Mouse (Mus musculus): ENCODE measurements around the gene Olfr847. TPM values are rescaled to one million over a fixed set of nuclear protein-coding genes. Genes with fewer than 3 reads are reported as not detected.

The Olfr847 gene
- not detected for total RNA-seq (2022)

- no peak for DNase-seq
Observed at GRCm38 (mm10) chr9:19378569-19378968, at the start of gene Olfr847. Gene Olfr847 (minus strand): TSS chr9:19378669.

DNA sequence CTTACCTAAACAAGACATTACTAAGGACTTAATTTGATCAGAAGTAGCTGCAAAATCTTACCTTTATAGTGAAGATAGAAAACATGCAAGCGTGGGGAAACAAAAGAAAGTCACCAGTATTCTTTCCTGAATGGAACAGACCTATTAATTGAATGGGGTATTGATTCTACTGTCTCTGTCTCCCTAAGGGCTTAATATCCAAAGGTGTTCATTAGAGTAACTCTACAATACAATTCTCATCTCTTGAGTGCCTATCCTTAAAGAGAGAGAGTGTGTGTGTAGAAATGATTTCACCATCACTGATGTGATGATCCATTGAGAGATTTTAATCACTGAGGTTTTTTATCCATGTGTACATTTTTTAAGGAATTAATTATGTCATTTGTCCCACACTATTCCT lies 14.6 kb downstream of the Olfr847 start, which contains the start of gene Olfr846:
Gene Olfr846, minus strand, starts transcription at position 101 of the 400 bp plus-strand sequence.
- no peak for DNase-seq

DNA sequence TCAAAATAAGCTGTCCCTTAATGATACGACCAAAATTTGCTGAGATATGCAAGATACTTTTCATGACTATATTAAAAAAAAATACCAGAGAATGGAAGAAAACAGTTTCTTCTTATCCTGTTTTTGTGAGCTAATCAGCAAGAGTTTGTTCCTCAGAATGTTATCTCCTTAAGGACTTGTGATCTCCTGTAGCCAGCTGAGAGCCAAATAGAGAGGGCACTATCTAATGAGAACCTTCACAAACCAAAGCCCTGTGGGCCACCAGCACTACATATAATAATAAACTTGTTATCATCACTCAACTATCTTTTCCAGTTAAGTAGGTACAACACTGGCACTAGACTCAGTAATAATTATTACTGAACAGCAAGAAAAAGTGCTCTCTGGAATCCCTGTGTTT lies 42.3 kb downstream of the Olfr847 start, which contains the start of gene Olfr845:
Gene Olfr845, plus strand, starts transcription at position 301 of the 400 bp plus-strand sequence.
- DNase-seq, result no peak

Other genes starting within 250 kb of the Olfr847 start
- gene Olfr837, start 242.4 kb downstream of the Olfr847 start, total RNA-seq (2022), result not detected
- gene Olfr839-ps1, start 201.4 kb downstream of the Olfr847 start, total RNA-seq (2022), result not detected
- not detected for gene Olfr843, start 126.7 kb downstream of the Olfr847 start, total RNA-seq (2022)
- gene Olfr844, start 62.3 kb downstream of the Olfr847 start, total RNA-seq (2022), result not detected
- not detected for gene Olfr845, start 42.2 kb downstream of the Olfr847 start, total RNA-seq (2022)
- not detected for gene Olfr846, start 14.7 kb downstream of the Olfr847 start, total RNA-seq (2022)
- not detected for gene Olfr849, start 61.6 kb upstream of the Olfr847 start, total RNA-seq (2022)
- not detected for gene Olfr850, start 99.6 kb upstream of the Olfr847 start, total RNA-seq (2022)
- not detected for gene Olfr851, start 114.6 kb upstream of the Olfr847 start, total RNA-seq (2022)
- gene Olfr853, start 162.4 kb upstream of the Olfr847 start, total RNA-seq (2022), result not detected
- gene Olfr854, start 188.7 kb upstream of the Olfr847 start, total RNA-seq (2022), result not detected
- not detected for gene Olfr855, start 203.9 kb upstream of the Olfr847 start, total RNA-seq (2022)
- gene Zfp317, start 243.4 kb upstream of the Olfr847 start, total RNA-seq (2022), result 10 to 100 TPM; 23.0 to 33.8 (median 26.1) TPM